Mouse (Mus musculus): Measurements from ENCODE around the gene Tfap2b. TPM values are rescaled to one million over a fixed set of nuclear protein-coding genes. Genes with fewer than 3 reads are reported as not detected.
A peak's percentile ranks its signal among the peaks of the same experiment; 100 is the strongest.

The Tfap2b gene
- polyA plus RNA-seq, 1 experiment from 2014 or later: not detected

GRCm38 (mm10) chr1:19236591-19236990 is 27.9 kb downstream of the Tfap2b start:
- ATAC-seq: no peak
- H3K4me1 ChIP-seq (replicated peaks; ENCODE audit: control insufficient read depth, insufficient read depth, low read length): no peaks in the 10 kb centered on the region
- TF ChIP-seq CTCF (IDR thresholded peaks at IDR 0.05; ENCODE audit: low read depth): no peak
- peaks cover 77% of the 10 kb centered on the region for H3K27me3 ChIP-seq (replicated peaks; ENCODE audit: control insufficient read depth, insufficient read depth, low read length)
- WGBS: 3% methylated on average over 21 of the region's 21 CpGs
- H3K9ac ChIP-seq (ENCODE audit: low read depth, low read length): no peak overlapping the region
- H3K9me3 ChIP-seq (ENCODE audit: control insufficient read depth): no peaks in the 10 kb centered on the region
- no peaks in the 10 kb centered on the region for H3K36me3 ChIP-seq (ENCODE audit: control insufficient read depth, insufficient read depth)
- H3K4me2 ChIP-seq (replicated peaks; ENCODE audit: low read depth): no peak overlapping the region
- H3K27ac ChIP-seq (ENCODE audit: low read depth, low read length): no peak overlapping the region
- H3K4me3 ChIP-seq (ENCODE audit: low read depth, low read length): no peak overlapping the region

- no peaks in the 10 kb centered on the region for H3K36me3 ChIP-seq (ENCODE audit: control insufficient read depth, insufficient read depth)
- no peak for TF ChIP-seq CTCF (IDR thresholded peaks at IDR 0.05; ENCODE audit: low read depth)
- no peak overlapping the region for H3K4me3 ChIP-seq (ENCODE audit: low read depth, low read length)
- H3K27ac ChIP-seq (ENCODE audit: low read depth, low read length): no peak overlapping the region
- H3K9me3 ChIP-seq (ENCODE audit: control insufficient read depth): no peaks in the 10 kb centered on the region
- peaks cover 78% of the 10 kb centered on the region for H3K27me3 ChIP-seq (replicated peaks; ENCODE audit: control insufficient read depth, insufficient read depth, low read length)
- 4% methylated on average over 9 of the region's 9 CpGs for WGBS
- no peak for ATAC-seq
- no peaks in the 10 kb centered on the region for H3K4me1 ChIP-seq (replicated peaks; ENCODE audit: control insufficient read depth, insufficient read depth, low read length)
- no peak overlapping the region for H3K9ac ChIP-seq (ENCODE audit: low read depth, low read length)
- H3K4me2 ChIP-seq (replicated peaks; ENCODE audit: low read depth): no peak overlapping the region
Measured at GRCm38 (mm10) chr1:19237061-19237460, 28.3 kb downstream of the Tfap2b start.

GRCm38 (mm10) chr1:19237721-19238410 is 29.2 kb downstream of the Tfap2b start:
- WGBS: 5% methylated on average over 8 of the region's 8 CpGs
- H3K4me1 ChIP-seq (replicated peaks; ENCODE audit: control insufficient read depth, insufficient read depth, low read length): no peaks in the 10 kb centered on the region
- H3K27me3 ChIP-seq (replicated peaks; ENCODE audit: control insufficient read depth, insufficient read depth, low read length): peaks cover 80% of the 10 kb centered on the region
- H3K36me3 ChIP-seq (ENCODE audit: control insufficient read depth, insufficient read depth): no peaks in the 10 kb centered on the region
- ATAC-seq: no peak
- TF ChIP-seq CTCF (IDR thresholded peaks at IDR 0.05; ENCODE audit: low read depth): no peak
- no peak overlapping the region for H3K9ac ChIP-seq (ENCODE audit: low read depth, low read length)
- H3K27ac ChIP-seq (ENCODE audit: low read depth, low read length): no peak overlapping the region
- no peaks in the 10 kb centered on the region for H3K9me3 ChIP-seq (ENCODE audit: control insufficient read depth)
- no peak overlapping the region for H3K4me3 ChIP-seq (ENCODE audit: low read depth, low read length)
- no peak overlapping the region for H3K4me2 ChIP-seq (replicated peaks; ENCODE audit: low read depth)

GRCm38 (mm10) chr1:19240054-19240453 is 31.3 kb downstream of the Tfap2b start:
- H3K4me3 ChIP-seq (ENCODE audit: low read depth, low read length): no peak overlapping the region
- no peak for ATAC-seq
- H3K27me3 ChIP-seq (replicated peaks; ENCODE audit: control insufficient read depth, insufficient read depth, low read length): peaks cover 62% of the 10 kb centered on the region

GRCm38 (mm10) chr1:19241316-19241715 is 32.6 kb downstream of the Tfap2b start:
- Histone ChIP-seq H3K9me3 (ENCODE audit: control insufficient read depth) (no peaks in the 10 kb centered on the region), H3K4me2 (replicated peaks; ENCODE audit: low read depth) (peak overlapping the region; percentile 47), H3K27ac (ENCODE audit: low read depth, low read length) (no peak overlapping the region), H3K4me1 (replicated peaks; ENCODE audit: control insufficient read depth, insufficient read depth, low read length) (no peaks in the 10 kb centered on the region), H3K27me3 (replicated peaks; ENCODE audit: control insufficient read depth, insufficient read depth, low read length) (peaks cover 49% of the 10 kb centered on the region), H3K4me3 (ENCODE audit: low read depth, low read length) (no peak overlapping the region), H3K9ac (ENCODE audit: low read depth, low read length) (no peak overlapping the region), H3K36me3 (ENCODE audit: control insufficient read depth, insufficient read depth) (no peaks in the 10 kb centered on the region)
- no peak for TF ChIP-seq CTCF (IDR thresholded peaks at IDR 0.05; ENCODE audit: low read depth)
- 1% methylated on average over 19 of the region's 20 CpGs for WGBS
- no peak for ATAC-seq

More at GRCm38 (mm10) chr1:19240054-19240453, 31.3 kb downstream of the Tfap2b start:
- Histone ChIP-seq H3K9ac (ENCODE audit: low read depth, low read length) (no peak overlapping the region), H3K4me2 (replicated peaks; ENCODE audit: low read depth) (no peak overlapping the region), H3K27ac (ENCODE audit: low read depth, low read length) (no peak overlapping the region), H3K4me1 (replicated peaks; ENCODE audit: control insufficient read depth, insufficient read depth, low read length) (no peaks in the 10 kb centered on the region), H3K36me3 (ENCODE audit: control insufficient read depth, insufficient read depth) (no peaks in the 10 kb centered on the region), H3K9me3 (ENCODE audit: control insufficient read depth) (no peaks in the 10 kb centered on the region)
- TF ChIP-seq CTCF (IDR thresholded peaks at IDR 0.05; ENCODE audit: low read depth): no peak

GRCm38 (mm10) chr1:19242021-19242420 is 33.3 kb downstream of the Tfap2b start:
- no peaks in the 10 kb centered on the region for H3K9me3 ChIP-seq (ENCODE audit: control insufficient read depth)
- WGBS: 4% methylated on average over 8 of the region's 8 CpGs
- no peak overlapping the region for H3K4me3 ChIP-seq (ENCODE audit: low read depth, low read length)
- no peak for TF ChIP-seq CTCF (IDR thresholded peaks at IDR 0.05; ENCODE audit: low read depth)
- ATAC-seq: no peak
- H3K27me3 ChIP-seq (replicated peaks; ENCODE audit: control insufficient read depth, insufficient read depth, low read length): peaks cover 42% of the 10 kb centered on the region
- no peaks in the 10 kb centered on the region for H3K36me3 ChIP-seq (ENCODE audit: control insufficient read depth, insufficient read depth)
- no peaks in the 10 kb centered on the region for H3K4me1 ChIP-seq (replicated peaks; ENCODE audit: control insufficient read depth, insufficient read depth, low read length)
- no peak overlapping the region for H3K27ac ChIP-seq (ENCODE audit: low read depth, low read length)
- H3K9ac ChIP-seq (ENCODE audit: low read depth, low read length): no peak overlapping the region
- H3K4me2 ChIP-seq (replicated peaks; ENCODE audit: low read depth): no peak overlapping the region
